Mouse (Mus musculus): Measurements from ENCODE around the gene Mllt10. TPM values are rescaled to one million over a fixed set of nuclear protein-coding genes. Genes with fewer than 3 reads are reported as not detected.
A peak's percentile ranks its signal among the peaks of the same experiment; 100 is the strongest.

The Mllt10 gene
- polyA plus RNA-seq (2012; fragmentation: generic; extraction: Trizol) = 10.0 TPM
- long read RNA-seq, experiment 1, partial matches to known transcripts = 3 of 10 reads
- long read RNA-seq, experiment 1, other reads (novel, unspliced or antisense) = 5 of 10 reads
- long read RNA-seq, experiment 2, partial matches to known transcripts = 3 of 13 reads
- long read RNA-seq, experiment 2, other reads (novel, unspliced or antisense) = 10 of 13 reads

DNA sequence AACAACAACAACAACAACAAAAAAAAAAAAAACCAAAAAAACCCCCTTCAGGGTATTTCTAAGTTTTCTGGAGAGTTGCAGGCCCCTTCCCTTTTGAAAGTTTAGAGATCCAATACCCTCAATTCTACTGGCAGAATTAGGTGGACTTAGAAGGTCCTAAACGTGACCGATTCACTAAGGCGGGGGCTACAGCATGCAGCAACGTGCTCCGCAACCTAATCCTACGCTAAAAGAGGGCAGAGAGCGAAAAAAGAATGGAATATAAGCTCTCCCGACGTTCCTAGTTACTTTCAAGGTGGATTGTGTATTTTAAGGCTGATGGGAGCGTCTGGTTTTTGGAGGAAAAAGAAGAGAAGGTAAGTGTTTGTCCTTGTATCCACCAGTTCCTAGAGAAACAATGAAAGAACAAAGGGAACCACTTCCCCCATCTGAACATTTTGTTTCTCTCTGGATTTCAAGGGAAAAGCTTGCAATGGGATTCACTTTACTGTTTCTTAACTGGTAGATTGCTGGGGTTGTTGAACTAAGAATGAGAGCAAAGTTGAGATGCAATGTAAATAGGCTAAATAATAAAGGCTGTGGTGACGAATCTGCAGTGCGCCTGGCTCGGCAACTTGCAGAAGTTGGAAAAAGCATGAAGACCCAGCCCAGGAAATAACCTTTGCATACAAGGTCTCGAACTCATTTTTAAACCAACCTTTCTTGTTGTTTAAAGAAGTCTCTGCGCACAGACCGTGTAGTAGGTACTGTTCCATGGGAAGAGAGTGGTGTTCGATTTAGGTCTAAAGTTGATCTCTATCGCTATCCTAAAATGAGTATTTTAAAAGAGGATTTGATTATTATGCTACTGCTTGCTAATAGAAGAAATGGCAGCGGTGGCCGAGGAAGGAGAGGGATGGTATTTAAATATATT lies at the start of gene Mllt10:
TSS of gene Mllt10 (plus strand) at position 222 of the 913 bp plus-strand sequence.
- peak within 1 kb of the TSS; percentile 75 for H3ac ChIP-seq (ENCODE audit: control insufficient read depth, insufficient read length, low read depth)
- peaks cover 7% of the 10 kb centered on the region for H3K79me2 ChIP-seq (ENCODE audit: control insufficient read depth, insufficient read depth)
- no peaks in the 10 kb centered on the region for H3K27me3 ChIP-seq (ENCODE audit: control insufficient read depth, insufficient read depth, insufficient read length)
- no peaks in the 10 kb centered on the region for H3K36me3 ChIP-seq (ENCODE audit: control insufficient read depth, insufficient read depth)
- TF ChIP-seq FOSL1 (IDR thresholded peaks at IDR 0.05; ENCODE audit: insufficient read depth, low read length, poor library complexity, severe bottlenecking) = no peak
- no peak for TF ChIP-seq MYOD1 (IDR thresholded peaks at IDR 0.05; ENCODE audit: control insufficient read depth, insufficient read length, low read depth)
- TF ChIP-seq MAX (IDR thresholded peaks at IDR 0.05) = no peak
- no peak for TF ChIP-seq CTCF (IDR thresholded peaks at IDR 0.05; ENCODE audit: control insufficient read depth, insufficient read depth, insufficient read length)
- no peak for TF ChIP-seq USF1 (IDR thresholded peaks at IDR 0.05; ENCODE audit: low read depth)
- no peak for TF ChIP-seq MYOG (IDR thresholded peaks at IDR 0.05; ENCODE audit: control insufficient read depth, extremely low read depth, insufficient read length)
- no peak for TF ChIP-seq CEBPB (IDR thresholded peaks at IDR 0.05; ENCODE audit: low read depth)
- no peaks in the 10 kb centered on the region for H3K79me3 ChIP-seq (ENCODE audit: low read depth)
- peak within 1 kb of the TSS; percentile 64 for H3K4me3 ChIP-seq (ENCODE audit: insufficient read depth, poor library complexity, severe bottlenecking)

DNA sequence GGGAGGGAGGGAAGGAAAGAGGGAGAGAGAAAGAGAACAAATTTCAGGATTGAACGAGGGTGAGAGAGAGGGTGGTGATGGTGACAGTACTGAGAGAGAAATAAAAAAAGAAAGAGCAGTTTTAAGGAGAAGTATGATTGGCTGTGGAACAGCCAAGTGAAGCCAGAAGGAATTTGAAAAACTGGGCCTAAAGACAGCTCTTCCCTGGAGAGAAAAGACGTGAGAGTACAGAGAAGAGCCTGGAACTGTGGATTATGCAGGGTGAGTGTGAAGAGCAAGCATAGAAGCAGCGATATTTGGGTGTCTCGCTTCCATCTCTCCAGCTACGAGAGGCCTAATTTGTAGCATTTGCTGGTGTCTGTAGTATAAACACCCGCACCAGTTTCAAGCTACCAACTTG lies 43.8 kb upstream of the Mllt10 start:
- H3K79me2 ChIP-seq (ENCODE audit: control insufficient read depth, insufficient read depth) = no peaks in the 10 kb centered on the region
- H3K79me3 ChIP-seq (ENCODE audit: low read depth) = no peaks in the 10 kb centered on the region
- H3ac ChIP-seq (ENCODE audit: control insufficient read depth, insufficient read length, low read depth) = no peak overlapping the region
- no peaks in the 10 kb centered on the region for H3K27me3 ChIP-seq (ENCODE audit: control insufficient read depth, insufficient read depth, insufficient read length)
- no peak overlapping the region for H3K4me3 ChIP-seq (ENCODE audit: insufficient read depth, poor library complexity, severe bottlenecking)
- no peaks in the 10 kb centered on the region for H3K36me3 ChIP-seq (ENCODE audit: control insufficient read depth, insufficient read depth)
- no peak for TF ChIP-seq CTCF (IDR thresholded peaks at IDR 0.05; ENCODE audit: control insufficient read depth, insufficient read depth, insufficient read length)
- no peak for TF ChIP-seq MAX (IDR thresholded peaks at IDR 0.05)
- no peak for TF ChIP-seq MYOD1 (IDR thresholded peaks at IDR 0.05; ENCODE audit: control insufficient read depth, insufficient read length, low read depth)
- TF ChIP-seq USF1 (IDR thresholded peaks at IDR 0.05; ENCODE audit: low read depth) = no peak
- no peak for TF ChIP-seq MYOG (IDR thresholded peaks at IDR 0.05; ENCODE audit: control insufficient read depth, extremely low read depth, insufficient read length)
- TF ChIP-seq CEBPB (IDR thresholded peaks at IDR 0.05; ENCODE audit: low read depth) = no peak

DNA sequence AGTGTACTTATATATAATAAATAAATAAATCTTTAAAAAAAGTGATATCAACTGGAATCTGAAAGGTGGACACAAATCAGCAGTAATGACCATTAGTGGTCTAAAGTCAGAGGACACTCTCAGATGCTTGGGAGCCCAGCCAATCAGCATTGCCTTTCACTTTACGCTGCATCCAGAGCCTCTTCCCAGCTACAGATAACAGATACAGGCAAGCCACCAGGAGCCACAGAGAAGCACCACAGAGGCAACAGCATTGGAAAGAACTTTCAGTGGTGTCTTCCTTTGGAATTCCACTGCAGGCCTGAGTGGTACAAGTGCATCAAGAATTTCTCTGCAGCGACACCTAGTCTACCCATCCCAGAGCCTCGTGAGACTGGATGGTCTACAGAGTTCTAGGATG lies 42.2 kb upstream of the Mllt10 start:
- no peaks in the 10 kb centered on the region for H3K79me3 ChIP-seq (ENCODE audit: low read depth)
- TF ChIP-seq CEBPB (IDR thresholded peaks at IDR 0.05; ENCODE audit: low read depth) (no peak), MYOD1 (IDR thresholded peaks at IDR 0.05; ENCODE audit: control insufficient read depth, insufficient read length, low read depth) (no peak)
- no peak overlapping the region for H3K4me3 ChIP-seq (ENCODE audit: insufficient read depth, poor library complexity, severe bottlenecking)

DNA sequence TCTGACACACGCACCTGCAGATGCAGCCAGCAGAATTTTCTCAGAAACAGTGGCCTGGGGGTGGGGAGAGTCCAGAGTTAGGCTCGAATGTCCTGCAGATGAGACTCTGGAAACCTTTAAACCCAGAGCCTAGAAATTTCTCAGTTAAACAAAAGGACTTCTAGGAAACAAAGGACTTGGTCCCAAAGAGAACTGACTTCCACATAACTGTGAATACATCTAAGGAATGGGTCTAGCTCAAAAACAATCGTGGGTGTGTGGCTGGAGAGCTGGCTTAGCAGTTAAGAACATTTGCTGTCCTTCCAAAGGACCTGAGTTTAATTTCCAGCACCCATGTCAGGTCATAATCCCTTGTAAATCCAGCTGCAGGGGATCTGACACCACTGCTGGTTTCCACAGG lies 39.5 kb upstream of the Mllt10 start:
- Histone ChIP-seq H3K4me3 (ENCODE audit: insufficient read depth, poor library complexity, severe bottlenecking) (no peak overlapping the region), H3K27me3 (ENCODE audit: control insufficient read depth, insufficient read depth, insufficient read length) (no peaks in the 10 kb centered on the region), H3K79me3 (ENCODE audit: low read depth) (no peaks in the 10 kb centered on the region), H3K79me2 (ENCODE audit: control insufficient read depth, insufficient read depth) (no peaks in the 10 kb centered on the region), H3K36me3 (ENCODE audit: control insufficient read depth, insufficient read depth) (no peaks in the 10 kb centered on the region), H3ac (ENCODE audit: control insufficient read depth, insufficient read length, low read depth) (no peak overlapping the region)
- no peak for TF ChIP-seq CTCF (IDR thresholded peaks at IDR 0.05; ENCODE audit: control insufficient read depth, insufficient read depth, insufficient read length)
- no peak for TF ChIP-seq MYOD1 (IDR thresholded peaks at IDR 0.05; ENCODE audit: control insufficient read depth, insufficient read length, low read depth)
- no peak for TF ChIP-seq FOSL1 (IDR thresholded peaks at IDR 0.05; ENCODE audit: insufficient read depth, low read length, poor library complexity, severe bottlenecking)
- no peak for TF ChIP-seq MYOG (IDR thresholded peaks at IDR 0.05; ENCODE audit: control insufficient read depth, extremely low read depth, insufficient read length)

More for the DNA sequence above, 42.2 kb upstream of the Mllt10 start:
- Histone ChIP-seq H3K79me2 (ENCODE audit: control insufficient read depth, insufficient read depth) (no peaks in the 10 kb centered on the region), H3K36me3 (ENCODE audit: control insufficient read depth, insufficient read depth) (no peaks in the 10 kb centered on the region), H3K27me3 (ENCODE audit: control insufficient read depth, insufficient read depth, insufficient read length) (no peaks in the 10 kb centered on the region), H3ac (ENCODE audit: control insufficient read depth, insufficient read length, low read depth) (no peak overlapping the region)

DNA sequence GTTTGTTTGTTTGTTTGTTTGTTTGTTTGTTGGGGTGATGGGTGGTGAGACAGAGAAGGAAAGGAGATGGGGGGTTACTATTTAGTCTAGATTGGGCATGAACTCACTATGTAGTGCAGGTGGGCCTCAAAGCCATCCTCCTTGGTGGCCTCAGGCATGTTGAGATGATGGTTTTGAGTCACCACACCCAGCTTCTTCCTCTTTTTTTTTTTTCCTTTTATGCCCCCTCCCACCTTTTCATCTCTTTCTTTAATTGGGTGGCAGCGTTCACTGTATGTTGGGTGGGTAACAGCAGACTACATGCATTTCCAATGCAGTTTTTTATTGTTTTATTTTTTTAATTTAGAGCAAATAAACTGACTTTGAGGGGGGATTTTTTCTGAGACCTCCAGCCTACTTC lies 38.4 kb upstream of the Mllt10 start:
- Histone ChIP-seq H3K79me2 (ENCODE audit: control insufficient read depth, insufficient read depth) (no peaks in the 10 kb centered on the region), H3K27me3 (ENCODE audit: control insufficient read depth, insufficient read depth, insufficient read length) (no peaks in the 10 kb centered on the region)
- no peak for TF ChIP-seq MYOD1 (IDR thresholded peaks at IDR 0.05; ENCODE audit: control insufficient read depth, insufficient read length, low read depth)
- no peak for TF ChIP-seq MAX (IDR thresholded peaks at IDR 0.05)
- TF ChIP-seq USF1 (IDR thresholded peaks at IDR 0.05; ENCODE audit: low read depth) = no peak
- TF ChIP-seq CTCF (IDR thresholded peaks at IDR 0.05; ENCODE audit: control insufficient read depth, insufficient read depth, insufficient read length) = no peak
- TF ChIP-seq MYOG (IDR thresholded peaks at IDR 0.05; ENCODE audit: control insufficient read depth, extremely low read depth, insufficient read length) = no peak
- no peak for TF ChIP-seq FOSL1 (IDR thresholded peaks at IDR 0.05; ENCODE audit: insufficient read depth, low read length, poor library complexity, severe bottlenecking)
- TF ChIP-seq CEBPB (IDR thresholded peaks at IDR 0.05; ENCODE audit: low read depth) = no peak

More for the DNA sequence above, 38.4 kb upstream of the Mllt10 start:
- Histone ChIP-seq H3ac (ENCODE audit: control insufficient read depth, insufficient read length, low read depth) (no peak overlapping the region), H3K4me3 (ENCODE audit: insufficient read depth, poor library complexity, severe bottlenecking) (no peak overlapping the region), H3K36me3 (ENCODE audit: control insufficient read depth, insufficient read depth) (no peaks in the 10 kb centered on the region), H3K79me3 (ENCODE audit: low read depth) (no peaks in the 10 kb centered on the region)
